Mouse (Mus musculus): ENCODE measurements around the gene Plekhm3. TPM values are rescaled to one million over a fixed set of nuclear protein-coding genes. Genes with fewer than 3 reads are reported as not detected.

Gene Plekhm3
- polyA plus RNA-seq, 1 experiment from 2014 or later, result 9.5 TPM

DNA sequence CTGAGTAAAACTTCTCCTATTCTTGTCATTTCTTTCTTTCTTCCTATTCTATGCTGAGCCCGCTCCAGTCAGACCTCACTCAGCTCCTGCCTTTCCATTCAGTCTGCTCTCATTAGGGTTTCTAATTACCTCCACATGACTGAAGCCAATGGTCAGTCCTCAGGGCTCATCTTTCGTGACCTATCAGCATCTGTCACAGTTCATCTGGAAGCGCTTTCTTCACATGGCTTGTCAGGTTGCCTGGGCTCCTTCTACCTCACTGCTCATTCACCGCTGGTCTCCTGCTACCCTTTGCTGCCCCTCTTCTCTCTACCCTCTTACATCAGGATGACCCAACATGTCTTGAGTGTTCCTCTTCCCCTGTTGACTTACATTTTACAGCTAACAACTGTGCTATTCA, 65.3 kb downstream of the Plekhm3 start:
- Histone ChIP-seq H3K4me3 (no peak overlapping the region), H3K36me3 (peaks cover 5% of the 10 kb centered on the region; the same call in 1 of the 2 replicates), H3K4me1 (no peaks in the 10 kb centered on the region), H3K9ac (no peak overlapping the region), H3K27ac (no peak overlapping the region), H3K9me3 (no peaks in the 10 kb centered on the region), H3K27me3 (no peaks in the 10 kb centered on the region), H3K4me2 (replicated peaks) (no peak overlapping the region)
- WGBS, result 71% methylated on average over 4 of the region's 4 CpGs
- no peak for ATAC-seq (ENCODE audit: low FRiP score, low read depth)

DNA sequence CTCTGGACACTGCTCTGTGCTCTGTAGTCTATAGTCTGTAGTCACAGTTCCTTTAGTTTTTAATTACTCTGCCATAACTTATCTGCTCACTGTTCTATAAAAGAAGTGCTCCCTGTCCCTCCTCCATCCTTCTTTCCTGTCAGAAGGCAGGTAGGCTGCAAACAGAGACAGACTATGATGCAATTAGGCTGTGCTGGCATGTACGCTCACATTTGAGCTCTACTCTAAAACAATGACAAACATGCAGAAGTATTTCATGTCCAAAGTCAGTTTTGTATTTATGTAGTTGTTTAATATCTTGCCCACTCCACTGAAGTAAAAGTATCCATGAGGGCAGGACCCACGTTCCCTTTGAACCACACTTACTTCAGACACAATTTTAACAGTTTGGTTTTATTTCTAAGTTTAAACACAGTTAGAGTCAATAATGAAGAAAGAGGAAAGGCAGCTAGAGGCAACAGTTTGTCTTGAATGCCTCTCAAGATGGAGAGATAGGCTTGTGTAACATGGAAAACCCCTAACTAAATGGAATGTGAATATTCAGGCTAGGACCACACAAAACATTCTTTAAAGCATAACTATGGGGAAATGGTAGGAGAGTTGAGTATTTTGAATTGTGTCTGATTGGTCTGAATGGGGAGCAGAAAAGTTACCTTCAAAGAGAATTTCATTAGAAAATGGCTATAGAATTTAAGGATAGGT, 69.0 kb downstream of the Plekhm3 start:
- Histone ChIP-seq H3K27ac (no peak overlapping the region), H3K27me3 (no peaks in the 10 kb centered on the region), H3K9me3 (no peaks in the 10 kb centered on the region), H3K4me1 (peaks cover 14% of the 10 kb centered on the region), H3K36me3 (peaks cover 5% of the 10 kb centered on the region; the same call in 1 of the 2 replicates), H3K4me2 (replicated peaks) (no peak overlapping the region), H3K4me3 (no peak overlapping the region), H3K9ac (no peak overlapping the region)
- ATAC-seq (ENCODE audit: low FRiP score, low read depth), result no peak
- WGBS, result 85% methylated on average over 2 of the region's 2 CpGs

DNA sequence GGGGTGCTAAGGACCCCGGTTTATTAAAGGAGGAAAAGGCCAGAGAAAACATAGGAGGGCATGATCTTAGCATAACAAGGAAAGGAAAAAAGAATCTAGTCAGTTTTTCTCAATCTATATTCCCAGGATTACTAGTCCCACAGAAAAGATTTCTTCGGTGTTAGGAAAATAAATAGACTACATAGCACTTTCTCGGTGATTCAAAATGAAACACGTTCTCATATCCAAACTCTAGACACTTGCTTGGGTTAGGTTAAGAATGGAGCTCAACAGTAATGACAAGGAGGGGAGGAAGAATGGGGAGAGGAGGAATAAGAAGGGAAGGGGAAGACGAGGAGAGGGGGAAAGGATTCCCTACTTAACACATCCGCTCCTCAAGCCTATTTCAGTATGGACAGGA, 69.9 kb downstream of the Plekhm3 start:
- Histone ChIP-seq H3K9me3 (no peaks in the 10 kb centered on the region), H3K4me2 (replicated peaks) (no peak overlapping the region), H3K27ac (no peak overlapping the region), H3K4me3 (no peak overlapping the region), H3K27me3 (no peaks in the 10 kb centered on the region), H3K36me3 (peaks cover 4% of the 10 kb centered on the region; the same call in 1 of the 2 replicates), H3K4me1 (peaks cover 14% of the 10 kb centered on the region), H3K9ac (no peak overlapping the region)
- 88% methylated on average over 6 of the region's 6 CpGs for WGBS
- ATAC-seq (ENCODE audit: low FRiP score, low read depth), result no peak

- H3K9me3 ChIP-seq, result no peaks in the 10 kb centered on the region
- H3K4me2 ChIP-seq (replicated peaks), result no peak overlapping the region
- no peak for ATAC-seq (ENCODE audit: low FRiP score, low read depth)
- H3K4me1 ChIP-seq, result peaks cover 14% of the 10 kb centered on the region
- H3K9ac ChIP-seq, result no peak overlapping the region
- 69% methylated on average over 3 of the region's 3 CpGs for WGBS
- no peaks in the 10 kb centered on the region for H3K36me3 ChIP-seq
- no peaks in the 10 kb centered on the region; the same call in 1 of the 2 replicates for H3K27me3 ChIP-seq
- H3K27ac ChIP-seq, result no peak overlapping the region
- no peak overlapping the region for H3K4me3 ChIP-seq
Observed at GRCm38 (mm10) chr1:64885328-64885727, 71.3 kb downstream of the Plekhm3 start.

DNA sequence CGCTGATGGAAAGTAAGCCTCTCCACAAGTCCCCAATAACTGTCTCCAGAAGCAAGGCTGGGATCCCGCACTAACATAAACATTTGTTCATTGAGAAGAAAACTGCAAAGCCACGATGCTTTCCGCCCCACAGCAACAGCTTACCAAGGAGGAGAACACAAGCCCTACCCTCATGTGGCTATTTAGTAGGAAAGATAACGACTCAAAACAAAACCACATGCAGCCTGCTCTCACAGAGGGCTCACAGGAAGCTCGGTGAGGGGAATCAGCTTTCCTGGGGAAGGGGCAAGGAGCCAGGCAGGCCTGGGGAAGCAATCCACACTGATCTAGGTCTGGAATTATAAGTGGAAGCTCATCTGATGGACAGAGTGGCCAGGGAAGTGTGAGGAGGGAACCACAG, 72.6 kb downstream of the Plekhm3 start:
- Histone ChIP-seq H3K27me3 (no peaks in the 10 kb centered on the region; the same call in 1 of the 2 replicates), H3K27ac (no peak overlapping the region), H3K9me3 (no peaks in the 10 kb centered on the region), H3K36me3 (no peaks in the 10 kb centered on the region), H3K9ac (no peak overlapping the region), H3K4me2 (replicated peaks) (no peak overlapping the region), H3K4me3 (no peak overlapping the region), H3K4me1 (peaks cover 16% of the 10 kb centered on the region)
- 36% methylated on average over 6 of the region's 6 CpGs for WGBS
- ATAC-seq (ENCODE audit: low FRiP score, low read depth), result no peak; the same call in 1 of the 2 replicates

- H3K9ac ChIP-seq, result no peak overlapping the region
- ATAC-seq (ENCODE audit: low FRiP score, low read depth), result no peak
- no peak overlapping the region for H3K4me3 ChIP-seq
- no peaks in the 10 kb centered on the region; the same call in 1 of the 2 replicates for H3K27me3 ChIP-seq
- H3K4me1 ChIP-seq, result peaks cover 31% of the 10 kb centered on the region
- 87% methylated on average over 3 of the region's 3 CpGs for WGBS
- no peak overlapping the region for H3K27ac ChIP-seq
- H3K4me2 ChIP-seq (replicated peaks), result no peak overlapping the region
- H3K9me3 ChIP-seq, result no peaks in the 10 kb centered on the region
- H3K36me3 ChIP-seq, result no peaks in the 10 kb centered on the region
Observed at GRCm38 (mm10) chr1:64880613-64881012, 76.0 kb downstream of the Plekhm3 start.

- no peak for ATAC-seq (ENCODE audit: low FRiP score, low read depth)
- H3K4me3 ChIP-seq, result no peak overlapping the region
- H3K4me2 ChIP-seq (replicated peaks), result no peak overlapping the region
- no peak overlapping the region for H3K9ac ChIP-seq
- H3K27ac ChIP-seq, result no peak overlapping the region
- WGBS, result 20% methylated on average over 12 of the region's 12 CpGs
- H3K9me3 ChIP-seq, result no peaks in the 10 kb centered on the region
- no peaks in the 10 kb centered on the region; the same call in 1 of the 2 replicates for H3K27me3 ChIP-seq
- no peaks in the 10 kb centered on the region for H3K36me3 ChIP-seq
- peaks cover 21% of the 10 kb centered on the region for H3K4me1 ChIP-seq
Observed at GRCm38 (mm10) chr1:64878795-64879240, 77.8 kb downstream of the Plekhm3 start.

DNA sequence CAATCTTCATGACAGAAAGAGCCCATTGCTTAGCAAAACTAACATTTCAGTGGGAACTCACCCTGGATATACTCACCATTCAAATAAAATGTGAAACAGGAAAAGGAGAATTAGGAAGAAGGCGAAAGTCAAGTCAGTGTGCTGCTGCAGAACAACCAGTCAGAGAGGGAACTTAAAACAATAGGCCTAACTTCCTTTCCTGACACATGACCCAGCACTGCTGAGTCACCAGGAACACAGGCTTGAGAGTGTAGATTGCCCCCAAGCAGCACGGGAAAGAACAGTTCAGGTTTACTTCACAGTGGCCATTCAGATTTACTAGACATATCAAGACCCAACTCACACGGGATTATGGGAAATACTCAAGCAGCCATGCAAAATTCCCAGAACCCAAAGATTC, 80.3 kb downstream of the Plekhm3 start:
- Histone ChIP-seq H3K4me3 (no peak overlapping the region), H3K27me3 (no peaks in the 10 kb centered on the region; the same call in 1 of the 2 replicates)
- ATAC-seq (ENCODE audit: low FRiP score, low read depth), result no peak

DNA sequence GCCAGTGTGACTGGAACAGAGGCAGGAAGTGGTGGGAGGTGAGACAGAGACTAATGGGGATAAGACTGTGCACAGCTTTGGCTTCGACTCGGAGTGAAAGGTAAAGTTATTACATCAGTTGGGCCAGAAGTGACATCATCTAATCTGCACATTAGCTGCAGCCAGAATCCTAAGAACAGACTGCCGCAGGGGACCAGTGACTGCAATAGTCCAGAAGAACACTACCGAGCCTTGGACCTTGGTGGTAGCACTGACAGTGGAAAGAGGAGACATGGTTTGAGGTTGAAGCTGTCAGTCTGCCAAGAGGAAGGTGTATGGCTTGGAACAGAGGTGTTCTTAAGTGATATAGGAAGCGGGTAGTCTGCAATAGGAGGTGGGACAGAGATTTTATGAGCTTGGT, 80.9 kb downstream of the Plekhm3 start:
- H3K36me3 ChIP-seq, result no peaks in the 10 kb centered on the region
- H3K4me3 ChIP-seq, result no peak overlapping the region
- no peak overlapping the region for H3K4me2 ChIP-seq (replicated peaks)
- peaks cover 21% of the 10 kb centered on the region for H3K4me1 ChIP-seq
- H3K27ac ChIP-seq, result 0 out of 2 replicates have a peak overlapping the region, but pooled peaks have one; percentile 39
- ATAC-seq (ENCODE audit: low FRiP score, low read depth), result peak; percentile 73
- H3K9me3 ChIP-seq, result no peaks in the 10 kb centered on the region
- 59% methylated on average over 5 of the region's 5 CpGs for WGBS
- no peak overlapping the region for H3K9ac ChIP-seq
- H3K27me3 ChIP-seq, result no peaks in the 10 kb centered on the region

More for the DNA sequence above, 80.3 kb downstream of the Plekhm3 start:
- Histone ChIP-seq H3K36me3 (no peaks in the 10 kb centered on the region), H3K9me3 (no peaks in the 10 kb centered on the region), H3K4me2 (replicated peaks) (no peak overlapping the region), H3K9ac (no peak overlapping the region), H3K27ac (no peak overlapping the region), H3K4me1 (peaks cover 21% of the 10 kb centered on the region)
- WGBS, result 64% methylated on average over 3 of the region's 3 CpGs

DNA sequence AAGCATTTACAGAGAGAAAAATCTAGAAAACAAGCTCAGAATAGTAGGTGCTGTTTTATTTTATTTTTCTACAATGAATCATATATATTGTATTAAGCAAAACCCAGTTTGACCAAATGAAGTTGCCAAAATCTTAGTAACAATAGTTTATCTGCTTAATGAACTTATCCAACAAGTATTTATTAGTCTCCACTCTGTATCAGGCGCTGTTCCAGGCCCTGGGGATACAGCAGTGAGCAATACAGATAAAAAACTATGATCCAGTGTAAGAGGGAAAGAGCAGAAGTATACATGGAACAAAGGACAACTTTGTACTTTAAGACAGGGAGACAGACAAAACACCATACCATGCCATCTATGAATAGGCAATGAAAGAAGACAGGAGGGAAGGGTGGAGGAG, 81.5 kb downstream of the Plekhm3 start:
- Histone ChIP-seq H3K4me1 (peaks cover 21% of the 10 kb centered on the region), H3K27me3 (no peaks in the 10 kb centered on the region), H3K4me3 (no peak overlapping the region), H3K4me2 (replicated peaks) (no peak overlapping the region), H3K9me3 (no peaks in the 10 kb centered on the region), H3K36me3 (no peaks in the 10 kb centered on the region), H3K9ac (no peak overlapping the region), H3K27ac (no peak overlapping the region)
- ATAC-seq (ENCODE audit: low FRiP score, low read depth), result no peak
- 91% methylated on average over 1 of the region's 1 CpGs for WGBS

DNA sequence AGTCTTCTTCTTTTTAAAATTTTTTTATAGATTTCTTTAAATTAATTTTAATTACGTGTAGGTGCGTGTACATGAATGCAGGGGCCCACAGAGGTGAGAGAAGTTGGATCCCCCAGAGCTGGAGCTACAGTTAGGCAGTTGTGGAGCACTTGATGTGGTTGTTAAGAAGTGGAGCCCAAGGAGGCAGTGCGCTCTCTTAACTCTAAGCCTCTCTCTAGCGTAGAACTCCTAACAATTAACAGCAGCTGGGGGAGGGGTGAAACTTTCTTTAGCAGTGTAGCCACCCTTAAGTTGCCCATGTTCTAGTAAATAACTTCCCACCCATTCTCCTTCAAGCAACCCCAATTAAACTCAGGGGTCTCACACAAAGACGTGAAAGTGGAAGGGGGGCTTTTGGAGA, 84.7 kb downstream of the Plekhm3 start:
- no peak overlapping the region for H3K27ac ChIP-seq
- H3K4me1 ChIP-seq, result peaks cover 19% of the 10 kb centered on the region
- H3K27me3 ChIP-seq, result no peaks in the 10 kb centered on the region
- H3K4me2 ChIP-seq (replicated peaks), result no peak overlapping the region
- H3K9ac ChIP-seq, result no peak overlapping the region
- WGBS, result 72% methylated on average over 5 of the region's 5 CpGs
- H3K36me3 ChIP-seq, result no peaks in the 10 kb centered on the region
- no peak overlapping the region for H3K4me3 ChIP-seq
- ATAC-seq (ENCODE audit: low FRiP score, low read depth), result no peak
- H3K9me3 ChIP-seq, result no peaks in the 10 kb centered on the region

DNA sequence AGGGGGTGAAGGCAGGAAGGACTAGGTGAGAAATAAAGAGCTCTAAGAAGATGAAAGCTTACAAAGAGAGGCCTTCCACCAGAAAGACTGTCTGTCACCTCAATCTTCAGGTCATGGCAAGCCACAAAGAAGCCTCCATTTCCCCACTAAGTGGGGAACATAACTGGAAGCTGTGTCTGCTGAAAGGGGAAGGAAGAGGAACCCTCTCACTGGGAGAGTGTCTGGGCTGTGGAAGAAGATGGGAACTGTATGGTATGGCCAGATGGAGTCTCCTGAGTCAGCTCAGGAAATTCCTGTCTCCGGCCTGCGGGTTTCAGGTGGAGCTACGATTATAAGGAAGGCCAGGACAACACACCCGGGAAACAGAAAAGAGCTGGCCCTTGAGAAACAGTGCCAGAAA, 88.9 kb downstream of the Plekhm3 start:
- no peak for ATAC-seq (ENCODE audit: low FRiP score, low read depth)
- H3K27me3 ChIP-seq, result no peaks in the 10 kb centered on the region
- no peak overlapping the region for H3K27ac ChIP-seq
- H3K9ac ChIP-seq, result no peak overlapping the region
- H3K9me3 ChIP-seq, result no peaks in the 10 kb centered on the region
- H3K36me3 ChIP-seq, result no peaks in the 10 kb centered on the region
- peaks cover 5% of the 10 kb centered on the region for H3K4me1 ChIP-seq
- no peak overlapping the region for H3K4me2 ChIP-seq (replicated peaks)
- WGBS, result 57% methylated on average over 4 of the region's 4 CpGs
- H3K4me3 ChIP-seq, result no peak overlapping the region

GRCm38 (mm10) chr1:64866140-64866539, 90.5 kb downstream of the Plekhm3 start:
- no peak overlapping the region for H3K4me3 ChIP-seq

More at GRCm38 (mm10) chr1:64866140-64866539, 90.5 kb downstream of the Plekhm3 start:
- Histone ChIP-seq H3K4me2 (replicated peaks) (no peak overlapping the region), H3K36me3 (no peaks in the 10 kb centered on the region), H3K9ac (no peak overlapping the region), H3K27ac (no peak overlapping the region), H3K9me3 (no peaks in the 10 kb centered on the region), H3K27me3 (no peaks in the 10 kb centered on the region), H3K4me1 (peaks cover 5% of the 10 kb centered on the region)
- no peak for ATAC-seq (ENCODE audit: low FRiP score, low read depth)
- 26% methylated on average over 1 of the region's 1 CpGs for WGBS
